Mouse (Mus musculus) spleen, postnatal 10 days (tissue): ENCODE results near the gene 1700029I15Rik.

Source experiments
- DNase-seq, 2 experiments: peaks; one replicate each; pipeline ENCODE4 v3.0.0; 2021 to 2022; ENCODE audit warnings: low spot score in 2 of 2

The 1700029I15Rik gene

GRCm38 (mm10) chr2:92427882-92428281 is 45.5 kb downstream of the 1700029I15Rik start:
- DNase-seq = no peak

- DNase-seq = no peak
Measured at GRCm38 (mm10) chr2:92430089-92430488, 47.8 kb downstream of the 1700029I15Rik start.

- DNase-seq = peak in 1 of 2 experiments; percentile 36
Measured at GRCm38 (mm10) chr2:92430723-92431541, 48.6 kb downstream of the 1700029I15Rik start.

GRCm38 (mm10) chr2:92431611-92432179 is 49.4 kb downstream of the 1700029I15Rik start:
- no peak for DNase-seq

- DNase-seq = peak in 1 of 2 experiments; percentile 36
Measured at GRCm38 (mm10) chr2:92432299-92433295, 50.3 kb downstream of the 1700029I15Rik start.

- DNase-seq = peak; percentile 93 to 97
Measured at GRCm38 (mm10) chr2:92433578-92434374, 51.4 kb downstream of the 1700029I15Rik start, which contains the start of gene Cry2. TSS of gene Cry2 (minus strand) at chr2:92434043.

- DNase-seq = no peak
Measured at GRCm38 (mm10) chr2:92434375-92434745, 52.0 kb downstream of the 1700029I15Rik start.

GRCm38 (mm10) chr2:92435023-92435422 is 52.7 kb downstream of the 1700029I15Rik start:
- no peak for DNase-seq
